Mouse (Mus musculus) liver, embryonic 16.5 days (tissue): ENCODE results near the gene Vmn2r3. TPM values are rescaled to one million over a fixed set of nuclear protein-coding genes. Genes with fewer than 3 reads are reported as not detected.
"Not testable (repeated sequence)": the region's sequence is repeated elsewhere in the genome, so short reads cannot be mapped to it uniquely, and the experiment has no call there.

ENCODE experiments used
- ATAC-seq: fragments of 200-750 bp; cut with Nextera tagmentation; 2 replicates; pipeline ENCODE4 v1.8.0; 2017; ENCODE audit warnings: low read depth, mild to moderate bottlenecking, moderate number of reproducible peaks, moderate library complexity
- H3K27ac ChIP-seq: fragments of 300-500 bp; sonication (generic); 2 replicates; pipeline ENCODE4 v1.5.1; 2014; ENCODE audit warnings: mild to moderate bottlenecking, low read length
- H3K27me3 ChIP-seq: fragments of 300-500 bp; sonication (generic); 2 replicates; pipeline ENCODE4 v1.6.1; 2014; ENCODE audit warnings: low read depth, low read length, mixed read lengths; ENCODE audit not compliant: control insufficient read depth, insufficient read depth
- H3K36me3 ChIP-seq: fragments of 300-500 bp; sonication (generic); 2 replicates; pipeline ENCODE4 v1.6.1; 2014; ENCODE audit warnings: mild to moderate bottlenecking; ENCODE audit not compliant: control insufficient read depth, insufficient read depth
- H3K4me1 ChIP-seq: fragments of 300-500 bp; sonication (generic); 2 replicates; pipeline ENCODE4 v1.6.1; 2014; ENCODE audit warnings: low read depth, low read length, mixed read lengths; ENCODE audit not compliant: control insufficient read depth
- H3K4me2 ChIP-seq: fragments of 300-500 bp; sonication (generic); 2 replicates; pipeline ENCODE4 v1.6.1; 2014; ENCODE audit warnings: low read depth, low read length, mixed read lengths
- H3K4me3 ChIP-seq: fragments of 300-500 bp; sonication (generic); 2 replicates; pipeline ENCODE4 v1.5.1; 2014; ENCODE audit warnings: low read depth, mild to moderate bottlenecking, low read length
- H3K9ac ChIP-seq: fragments of 300-500 bp; sonication (generic); 2 replicates; pipeline ENCODE4 v1.6.1; 2014; ENCODE audit warnings: low read depth, low read length
- H3K9me3 ChIP-seq: fragments of 300-500 bp; sonication (generic); replicated peaks from 2 replicates; pipeline ENCODE4 v1.6.1; 2016; ENCODE audit warnings: low read length; ENCODE audit not compliant: control insufficient read depth
- WGBS: fragments of 180-500 bp; shearing (Covaris S2); extraction: QIAGEN DNeasy Blood & Tissue Kit; methylation state at CpG from one replicate; pipeline ENCODE4 v1.1.7; 2014; ENCODE audit not compliant: insufficient replicate concordance; 5-methylcytosine and 5-hydroxymethylcytosine counted together
- polyA plus RNA-seq: library from polyadenylated mRNA; unstranded; fragments of >200 nt; fragmentation: Nextera tagmentation; extraction: Ambion mirVana; gene quantifications from 2 replicates; pipeline ENCODE4 v1.2.1, GENCODE M21; 2015

The Vmn2r3 gene
- polyA plus RNA-seq, 1 experiment from 2014 or later = not detected

DNA sequence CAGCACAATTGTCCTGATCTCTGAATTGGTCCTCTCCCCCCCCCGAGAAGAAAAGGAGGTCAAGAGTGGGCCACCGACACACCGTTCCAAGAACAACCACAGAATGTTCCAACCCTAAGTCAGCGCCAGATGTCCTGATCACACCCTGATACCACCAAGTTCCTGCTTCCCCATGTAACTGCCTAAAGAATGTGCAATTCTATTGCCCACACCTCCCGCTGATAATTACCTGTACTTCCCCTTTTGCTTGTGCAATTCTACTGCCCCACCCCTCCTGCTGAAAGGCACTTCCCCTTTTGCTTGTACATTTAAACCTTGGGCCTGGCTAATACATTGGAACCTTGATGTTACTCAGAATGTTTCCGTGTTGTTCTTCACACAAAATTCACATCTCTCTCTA lies 54.0 kb downstream of the Vmn2r3 start:
- 29% methylated on average over 6 of the region's 6 CpGs for WGBS
- H3K27me3 ChIP-seq, H3K4me2 ChIP-seq, H3K36me3 ChIP-seq, H3K4me3 ChIP-seq, H3K9me3 ChIP-seq, H3K4me1 ChIP-seq, H3K9ac ChIP-seq, ATAC-seq, H3K27ac ChIP-seq: not testable (repeated sequence)

GRCm38 (mm10) chr3:64233655-64234054 lies 55.9 kb downstream of the Vmn2r3 start:
- H3K4me3 ChIP-seq, H3K9me3 ChIP-seq, H3K27me3 ChIP-seq, H3K4me1 ChIP-seq, H3K9ac ChIP-seq, H3K27ac ChIP-seq, ATAC-seq, H3K4me2 ChIP-seq, H3K36me3 ChIP-seq: not testable (repeated sequence)
- WGBS = 41% methylated on average over 10 of the region's 12 CpGs

DNA sequence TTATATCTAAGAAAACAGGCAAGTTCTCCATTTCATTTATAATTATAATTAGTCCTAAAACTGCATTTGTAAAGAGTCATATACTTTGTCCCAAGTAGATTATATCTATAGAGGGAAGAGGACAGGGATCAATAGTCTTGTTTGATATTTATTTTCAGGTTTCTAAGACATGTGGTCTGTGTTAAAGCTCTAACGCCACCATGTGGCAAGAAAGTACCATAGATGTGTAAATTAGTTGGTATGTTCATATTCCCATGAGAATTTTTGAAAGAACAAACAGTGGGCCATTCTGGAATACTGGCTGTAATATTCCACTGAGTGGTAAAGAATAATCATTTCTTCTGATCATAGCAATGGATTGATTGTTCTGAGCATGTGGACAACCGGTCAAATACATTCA lies 62.3 kb downstream of the Vmn2r3 start:
- no peaks in the 10 kb centered on the region for H3K27me3 ChIP-seq
- no peak for ATAC-seq
- H3K9me3 ChIP-seq = no peaks in the 10 kb centered on the region
- H3K36me3 ChIP-seq = no peaks in the 10 kb centered on the region
- H3K4me2 ChIP-seq = no peak overlapping the region
- H3K4me1 ChIP-seq = no peaks in the 10 kb centered on the region
- H3K9ac ChIP-seq = no peak overlapping the region
- no peak overlapping the region for H3K4me3 ChIP-seq
- 50% methylated on average over 2 of the region's 2 CpGs for WGBS
- H3K27ac ChIP-seq = no peak overlapping the region

Other genes with a start within 250 kb of the Vmn2r3 start
- gene Vmn2r1, start 208.2 kb downstream of the Vmn2r3 start, polyA plus RNA-seq = not detected in 2 replicates
- gene Vmn2r2, start 147.8 kb downstream of the Vmn2r3 start, polyA plus RNA-seq = not detected in 2 replicates
- gene Vmn2r4, start 125.7 kb upstream of the Vmn2r3 start, polyA plus RNA-seq = not detected in 2 replicates
- gene Vmn2r5, start 220.1 kb upstream of the Vmn2r3 start, polyA plus RNA-seq = not detected in 2 replicates